In the genomic region with DNA sequence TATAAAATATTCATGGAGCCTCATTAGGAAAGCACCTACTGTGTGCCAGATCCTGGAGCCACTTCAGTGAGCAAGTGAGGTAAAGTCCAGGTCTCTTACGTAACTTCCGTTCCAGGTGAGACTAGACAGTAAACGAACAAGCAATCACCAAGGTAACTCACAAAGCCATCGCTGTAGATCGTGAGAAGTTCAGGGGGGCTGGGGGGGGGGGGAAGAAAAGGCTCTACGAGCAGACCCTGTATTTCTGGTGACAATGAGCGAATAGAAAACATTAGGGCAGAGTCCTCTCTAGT, we compare ENCODE assay signal across 23 mouse cellular contexts. TPM values are rescaled to one million over a fixed set of nuclear protein-coding genes. Genes with fewer than 3 reads are reported as not detected.
A peak's percentile ranks its signal among the peaks of the same experiment; 100 is the strongest.
DNase-seq lines count a peak whose midpoint lies in the region; ATAC-seq and TF ChIP-seq lines count a peak whose summit lies in the region.
"Had no signal": no experiment of that assay in that cellular context is flagged by ENCODE, and none has a peak within 500 bp of the region (broad histone marks: within the 10 kb centered on the region; RNA-seq: fewer than 3 reads in every experiment).

No protein-coding gene starts in this region.

- H3K4me2 ChIP-seq in liver, embryonic 16.5 days (ENCODE audit: low read depth, low read length) = no peak overlapping the region
- no peak overlapping the region for H3K4me2 ChIP-seq in liver, embryonic 11.5 days
- H3K4me2 ChIP-seq in CH12.LX (ENCODE audit: insufficient read depth, low read depth, poor library complexity, severe bottlenecking) = peak overlapping the region; percentile 99
- H3K4me2 ChIP-seq: forebrain, embryonic 13.5 days; heart, embryonic 11.5 days; hindbrain, embryonic 13.5 days had no signal

- H3K4me1 ChIP-seq in liver, embryonic 16.5 days (ENCODE audit: control insufficient read depth, low read depth, low read length) = no peaks in the 10 kb centered on the region
- no peaks in the 10 kb centered on the region for H3K4me1 ChIP-seq in liver, embryonic 11.5 days (replicated peaks; ENCODE audit: control insufficient read depth, insufficient read depth, low read length)
- peaks cover 29 to 81% of the 10 kb centered on the region in 2 experiments for H3K4me1 ChIP-seq in CH12.LX (ENCODE audit: control insufficient read depth in 1 of 2, insufficient read depth in 2 of 2)
- peaks cover 15% of the 10 kb centered on the region for H3K4me1 ChIP-seq in bone marrow, adult 2 months (ENCODE audit: control insufficient read depth, insufficient read depth, low read length)
- H3K4me1 ChIP-seq in midbrain, embryonic 10.5 days = 0 out of 2 replicates have a peak, but pooled peaks cover 3% of the 10 kb centered on the region

- no peaks in the 10 kb centered on the region for H3K36me3 ChIP-seq in liver, embryonic 16.5 days (ENCODE audit: control insufficient read depth, insufficient read depth)
- H3K36me3 ChIP-seq in liver, embryonic 11.5 days (ENCODE audit: control insufficient read depth, insufficient read depth, low read length) = no peaks in the 10 kb centered on the region
- peaks cover 22 to 76% of the 10 kb centered on the region in 2 experiments for H3K36me3 ChIP-seq in CH12.LX (replicated peaks in 1 of 2; ENCODE audit: control insufficient read depth in 1 of 2, insufficient read depth in 1 of 2, low read length in 1 of 2)
- H3K36me3 ChIP-seq in midbrain, embryonic 10.5 days = no peaks in the 10 kb centered on the region
- H3K36me3 ChIP-seq: forebrain, embryonic 10.5 days; hindbrain, embryonic 10.5 days; hindbrain, embryonic 13.5 days had no signal

- H3K27ac ChIP-seq in liver, embryonic 16.5 days (ENCODE audit: low read length) = 0 out of 2 replicates have a peak overlapping the region, but pooled peaks have one; percentile 21
- no peak overlapping the region for H3K27ac ChIP-seq in liver, embryonic 11.5 days (ENCODE audit: low read depth, low read length)
- H3K27ac ChIP-seq in CH12.LX (ENCODE audit: insufficient read depth, low read depth) = peak overlapping the region; percentile 99
- peak overlapping the region; percentile 85 for H3K27ac ChIP-seq in bone marrow, adult 2 months (ENCODE audit: control insufficient read depth, insufficient read depth, low read depth, low read length, poor library complexity)
- no peak overlapping the region for H3K27ac ChIP-seq in midbrain, embryonic 10.5 days (replicated peaks)
- H3K27ac ChIP-seq: forebrain, embryonic 10.5 days; forebrain, embryonic 13.5 days; hindbrain, embryonic 10.5 days; hindbrain, embryonic 13.5 days had no signal

- H3K9ac ChIP-seq in liver, embryonic 16.5 days (ENCODE audit: low read depth, low read length) = no peak overlapping the region
- H3K9ac ChIP-seq in liver, embryonic 11.5 days (ENCODE audit: low read depth, low read length) = no peak overlapping the region
- peak overlapping the region; percentile 42; the same call in 1 of the 2 replicates for H3K9ac ChIP-seq in CH12.LX (ENCODE audit: insufficient read depth, low read depth)
- H3K9ac ChIP-seq: forebrain, embryonic 13.5 days; hindbrain, embryonic 13.5 days had no signal

- no peak for TF ChIP-seq RAD21 in CH12.LX (IDR thresholded peaks at IDR 0.05; ENCODE audit: low read depth, low read length)

- no peak for ATAC-seq in liver, embryonic 16.5 days (ENCODE audit: low read depth)
- no peak for ATAC-seq in liver, embryonic 11.5 days (replicated peaks; ENCODE audit: low FRiP score)
- peak; percentile 34 for ATAC-seq in neutrophil, adult 5-6 weeks (ENCODE audit: extremely low read depth, insufficient number of reproducible peaks, low FRiP score, poor library complexity, severe bottlenecking)
- ATAC-seq: forebrain, embryonic 13.5 days; forebrain, embryonic 16.5 days; hindbrain, embryonic 16.5 days had no signal

- H3K79me2 ChIP-seq in CH12.LX (replicated peaks; ENCODE audit: control insufficient read depth, extremely low read depth, insufficient read depth, poor library complexity, severe bottlenecking) = peaks cover 96% of the 10 kb centered on the region

- no peak for TF ChIP-seq CTCF in CH12.LX (conservative IDR thresholded peaks at IDR 0.05 in 1 of 2, IDR thresholded peaks at IDR 0.05 in 1 of 2; ENCODE audit: low read depth in 2 of 2, low read length in 2 of 2)
- no peak for TF ChIP-seq CTCF in bone marrow, adult 2 months (IDR thresholded peaks at IDR 0.05; ENCODE audit: control insufficient read depth, insufficient read depth, low read length)

- TF ChIP-seq EP300 in CH12.LX (IDR thresholded peaks at IDR 0.05; ENCODE audit: low read length) = no peak

- in situ Hi-C loops in CH12.LX (cut with MboI; ENCODE audit: low pct_ligation_motif_present, low pct_unique_long_range_greater_than_20kb, low sequenced_read_pairs) = no loop called here

- no peak; the same call in 1 of the 2 replicates for TF ChIP-seq POLR2A in CH12.LX (IDR thresholded peaks at IDR 0.05; ENCODE audit: low read depth, low read length)
- no peak for TF ChIP-seq POLR2A in bone marrow, adult 2 months (IDR thresholded peaks at IDR 0.05; ENCODE audit: borderline replicate concordance, control insufficient read depth, low read depth, low read length)

- dilution Hi-C loops in CH12.LX (cut with MboI; ENCODE audit: extremely low pct_ligation_motif_present, extremely low pct_unique_long_range_greater_than_20kb, low sequenced_read_pairs) = no loop called here

- no peaks in the 10 kb centered on the region for H3K9me3 ChIP-seq in liver, embryonic 16.5 days (replicated peaks; ENCODE audit: control insufficient read depth, low read length)
- no peaks in the 10 kb centered on the region for H3K9me3 ChIP-seq in liver, embryonic 11.5 days (ENCODE audit: control insufficient read depth, low read length)
- peaks cover 29% of the 10 kb centered on the region for H3K9me3 ChIP-seq in CH12.LX (replicated peaks; ENCODE audit: low read length)
- no peaks in the 10 kb centered on the region for H3K9me3 ChIP-seq in midbrain, embryonic 10.5 days (replicated peaks)
- H3K9me3 ChIP-seq: forebrain, embryonic 10.5 days; forebrain, embryonic 13.5 days; hindbrain, embryonic 10.5 days; hindbrain, embryonic 13.5 days had no signal

- H3K4me3 ChIP-seq in liver, embryonic 16.5 days (ENCODE audit: low read depth, low read length) = no peak overlapping the region
- H3K4me3 ChIP-seq in liver, embryonic 11.5 days (ENCODE audit: low read depth, low read length) = no peak overlapping the region
- no peak overlapping the region for H3K4me3 ChIP-seq in CH12.LX (replicated peaks in 1 of 3; ENCODE audit: low read depth in 2 of 3, low read length in 2 of 3, poor library complexity in 1 of 3)
- no peak overlapping the region for H3K4me3 ChIP-seq in bone marrow, adult 2 months (replicated peaks; ENCODE audit: control insufficient read depth, low read depth, low read length)
- no peak overlapping the region for H3K4me3 ChIP-seq in midbrain, embryonic 10.5 days
- H3K4me3 ChIP-seq: forebrain, embryonic 10.5 days; forebrain, embryonic 13.5 days; hindbrain, embryonic 10.5 days; hindbrain, embryonic 13.5 days had no signal

- WGBS in liver, embryonic 16.5 days (ENCODE audit: insufficient replicate concordance) = 53% methylated on average over 7 of the region's 7 CpGs
- 80% methylated on average over 7 of the region's 7 CpGs for WGBS in liver, embryonic 11.5 days
- 30% methylated on average over 7 of the region's 7 CpGs for WGBS in bone marrow, adult 2 months
- 92% methylated on average over 7 of the region's 7 CpGs for WGBS in midbrain, embryonic 10.5 days

- H3K27me3 ChIP-seq in liver, embryonic 16.5 days (ENCODE audit: control insufficient read depth, insufficient read depth, low read depth, low read length) = no peaks in the 10 kb centered on the region
- no peaks in the 10 kb centered on the region for H3K27me3 ChIP-seq in liver, embryonic 11.5 days (replicated peaks; ENCODE audit: control insufficient read depth, insufficient read depth, low read length)
- no peaks in the 10 kb centered on the region for H3K27me3 ChIP-seq in CH12.LX (replicated peaks)
- H3K27me3 ChIP-seq in midbrain, embryonic 10.5 days (ENCODE audit: low read depth, poor library complexity, severe bottlenecking) = no peaks in the 10 kb centered on the region
- H3K27me3 ChIP-seq: forebrain, embryonic 13.5 days; hindbrain, embryonic 13.5 days had no signal

- no peak for DNase-seq in liver, embryonic 11.5 days (ENCODE audit: low spot score)
- DNase-seq in CH12.LX (ENCODE audit: extremely low read depth) = peak; percentile 68
- DNase-seq in thymus, postnatal 10 days (ENCODE audit: low spot score in 2 of 2) = no peak
- no peak for DNase-seq in midbrain, embryonic 10.5 days (ENCODE audit: low spot score)
- DNase-seq in right cerebral cortex, postnatal 36 days (ENCODE audit: low spot score in 2 of 2) = no peak
- DNase-seq: adrenal gland, adult 2 months; adrenal gland, postnatal 14 days; cerebellum, adult 18-20 months; cerebellum, adult 9-10 months; cerebellum, postnatal 14 days; gastrocnemius, postnatal 14 days; heart, adult 11 months had no signal

TF ChIP-seq in CH12.LX, 34 proteins besides CTCF, POLR2A, EP300 and RAD21 (continues in another document):
- TF ChIP-seq ETS1 (conservative IDR thresholded peaks at IDR 0.05; ENCODE audit: low read depth, low read length) = peak; percentile 49
- TF ChIP-seq NRF1 (IDR thresholded peaks at IDR 0.05; ENCODE audit: low read depth, low read length) = no peak
- no peak for TF ChIP-seq MXI1 (IDR thresholded peaks at IDR 0.05; ENCODE audit: low read depth, low read length)
- no peak for TF ChIP-seq SMC3 (IDR thresholded peaks at IDR 0.05; ENCODE audit: low read depth, low read length)
- TF ChIP-seq POLR2AphosphoS2 (IDR thresholded peaks at IDR 0.05; ENCODE audit: low read depth, low read length) = peak; percentile 39; the same call in 1 of the 2 replicates
- no peak for TF ChIP-seq RCOR1 (conservative IDR thresholded peaks at IDR 0.05; ENCODE audit: low read depth, low read length)
- no peak for TF ChIP-seq ZNF384 (IDR thresholded peaks at IDR 0.05; ENCODE audit: low read depth, low read length)
- no peak for TF ChIP-seq HCFC1 (IDR thresholded peaks at IDR 0.05; ENCODE audit: low read depth, low read length)
- no peak for TF ChIP-seq ELF1 (IDR thresholded peaks at IDR 0.05; ENCODE audit: low read depth, low read length)
- no peak for TF ChIP-seq PAX5 (IDR thresholded peaks at IDR 0.05; ENCODE audit: low read length)
- no peak for TF ChIP-seq JUND (conservative IDR thresholded peaks at IDR 0.05; ENCODE audit: low read depth, low read length)
- no peak for TF ChIP-seq ZMIZ1 (IDR thresholded peaks at IDR 0.05; ENCODE audit: low read depth, low read length)

RNA-seq across cellular contexts. Expression of gene Prkcb, which starts 22.1 kb away (rescaled TPM):
- 4.7 and 4.8 TPM in 2 replicates for polyA plus RNA-seq in liver, embryonic 16.5 days (2015; fragmentation: Nextera tagmentation; extraction: Ambion mirVana)
- 3.7 and 4.4 TPM in 2 replicates for polyA plus RNA-seq in liver, embryonic 11.5 days (2014; fragmentation: Nextera tagmentation; extraction: Ambion mirVana)
- total RNA-seq in CH12.LX (2012; rRNA removed) (270 and 337 TPM in 2 replicates), CH12.LX (2014; rRNA removed) (289 and 323 TPM in 2 replicates)
- 381 and 463 TPM in 2 replicates for polyA plus RNA-seq in CH12.LX (2012; ENCODE audit: insufficient read length, low read depth)
- polyA plus RNA-seq in bone marrow, adult 2 months (2011; ENCODE audit: insufficient read depth, insufficient read length, low replicate concordance, missing spikeins) = 47.9 and 115 TPM in 2 replicates
- 440 and 446 TPM in 2 replicates for total RNA-seq in neutrophil, adult 5-6 weeks (2017)
- 5.7 and 9.7 TPM in 2 replicates for polyA plus RNA-seq in midbrain, embryonic 10.5 days (2016; fragmentation: Nextera tagmentation; extraction: Ambion mirVana)
- total RNA-seq: MEL had no signal

Comparison
In these comparisons a context has a peak if more than half of its experiments do, and no peak if none do; other contexts are left out.
1. H3K27ac ChIP-seq: peak in liver, embryonic 16.5 days (single experiment), CH12.LX (single experiment) and bone marrow, adult 2 months (single experiment); none in liver, embryonic 11.5 days (single experiment) and midbrain, embryonic 10.5 days (single experiment).